Mouse (Mus musculus) MEL (cell line): ENCODE results near the gene Sept3.

Experiments
- CTCF ChIP-seq, 3 experiments: IDR thresholded peaks in 2 of 3; conservative IDR thresholded peaks in 1 of 3; 2 replicates each; pipeline ENCODE4 v1.5.1; 2011 to 2012; ENCODE audit warnings: low read length in 3 of 3, low read depth in 2 of 3, mild to moderate bottlenecking in 2 of 3, improper control_type of control experiment in 1 of 3, inconsistent platforms in 1 of 3, mixed read lengths in 1 of 3, moderate library complexity in 1 of 3; ENCODE audit not compliant: control insufficient read depth in 1 of 3, insufficient read depth in 1 of 3, poor library complexity in 1 of 3, severe bottlenecking in 1 of 3
- EP300 ChIP-seq, 2 experiments: IDR thresholded peaks; 2 replicates each; pipeline ENCODE4 v1.6.1; 2011; ENCODE audit warnings: improper control_type of control experiment in 2 of 2, low read length in 2 of 2, low read depth in 1 of 2, mild to moderate bottlenecking in 1 of 2
- ETS1 ChIP-seq: IDR thresholded peaks from 2 replicates; pipeline ENCODE4 v1.6.1; 2012; ENCODE audit warnings: low read depth, mild to moderate bottlenecking, inconsistent platforms, low read length, improper control_type of control experiment, moderate library complexity
- GATA1 ChIP-seq: IDR thresholded peaks from 2 replicates; pipeline ENCODE4 v1.6.1; 2011; ENCODE audit warnings: low read depth, low read length, improper control_type of control experiment
- MAFK ChIP-seq: IDR thresholded peaks from 2 replicates; pipeline ENCODE4 v1.6.1; 2011; ENCODE audit warnings: low read depth, mild to moderate bottlenecking, low read length, improper control_type of control experiment, borderline replicate concordance
- MAX ChIP-seq: IDR thresholded peaks from 2 replicates; pipeline ENCODE4 v1.6.1; 2011; ENCODE audit warnings: low read length, improper control_type of control experiment
- MAZ ChIP-seq: IDR thresholded peaks from 2 replicates; pipeline ENCODE4 v1.6.1; 2012; ENCODE audit warnings: low read depth, mild to moderate bottlenecking, inconsistent platforms, low read length, improper control_type of control experiment
- POLR2A ChIP-seq, 2 experiments: IDR thresholded peaks; 2 replicates each; pipeline ENCODE4 v1.6.1; 2011 to 2012; ENCODE audit warnings: low read length in 2 of 2, mild to moderate bottlenecking in 2 of 2, control low read depth in 1 of 2, improper control_type of control experiment in 1 of 2, low read depth in 1 of 2, moderate library complexity in 1 of 2; ENCODE audit not compliant: control insufficient read depth in 1 of 2, insufficient read depth in 1 of 2, poor library complexity in 1 of 2
- POLR2AphosphoS2 ChIP-seq: IDR thresholded peaks from 2 replicates; pipeline ENCODE4 v1.6.1; 2011; ENCODE audit warnings: low read length, improper control_type of control experiment
- RCOR1 ChIP-seq: IDR thresholded peaks from 2 replicates; pipeline ENCODE4 v1.6.1; 2012; ENCODE audit warnings: low read depth, mild to moderate bottlenecking, inconsistent platforms, low read length, improper control_type of control experiment
- TBP ChIP-seq: IDR thresholded peaks from 2 replicates; pipeline ENCODE4 v1.8.0; 2011; ENCODE audit warnings: low read depth, low read length, improper control_type of control experiment
- TCF12 ChIP-seq: IDR thresholded peaks from 2 replicates; pipeline ENCODE4 v1.6.1; 2014; ENCODE audit warnings: low read depth, mild to moderate bottlenecking, inconsistent platforms, low read length, improper control_type of control experiment, moderate library complexity
- UBTF ChIP-seq: IDR thresholded peaks from 2 replicates; pipeline ENCODE4 v1.6.1; 2012; ENCODE audit warnings: low read depth, mild to moderate bottlenecking, inconsistent platforms, low read length, improper control_type of control experiment, moderate library complexity, borderline replicate concordance; ENCODE audit not compliant: insufficient read depth

GRCm38 (mm10) chr15:82274927-82275901 lies 521 bp downstream of the Sept3 start:
- TF ChIP-seq TCF12, result no peak
- TF ChIP-seq EP300 (IDR thresholded peaks at IDR 0.05; ENCODE audit: low read depth in 1 of 2, low read length in 2 of 2), result no peak
- TF ChIP-seq UBTF, result no peak
- TF ChIP-seq GATA1, result no peak
- TF ChIP-seq CTCF (IDR thresholded peaks at IDR 0.05 in 2 of 3, conservative IDR thresholded peaks at IDR 0.05 in 1 of 3; ENCODE audit: control insufficient read depth in 1 of 3, insufficient read depth in 1 of 3, low read depth in 2 of 3, low read length in 3 of 3, poor library complexity in 1 of 3, severe bottlenecking in 1 of 3), result no peak
- TF ChIP-seq POLR2AphosphoS2, result no peak
- no peak for TF ChIP-seq POLR2A (IDR thresholded peaks at IDR 0.05; ENCODE audit: control insufficient read depth in 1 of 2, insufficient read depth in 1 of 2, low read depth in 1 of 2, low read length in 2 of 2, poor library complexity in 1 of 2)
- no peak for TF ChIP-seq MAZ
- TF ChIP-seq MAX, result no peak
- no peak for TF ChIP-seq RCOR1
- no peak for TF ChIP-seq TBP
- no peak for TF ChIP-seq ETS1
- TF ChIP-seq MAFK, result no peak
